Mouse (Mus musculus) megakaryocyte, embryonic 14.5 days (primary cell): ENCODE data around the gene Sppl2c.

Experiments
- FLI1 ChIP-seq: IDR thresholded peaks from 2 replicates; pipeline ENCODE4 v1.6.1; 2012; ENCODE audit warnings: low read length, inconsistent platforms, mixed read lengths
- GATA1 ChIP-seq: IDR thresholded peaks from 3 replicates; pipeline ENCODE4 v1.6.1; 2012; ENCODE audit warnings: mixed read lengths, low read length, inconsistent platforms, borderline replicate concordance

DNA sequence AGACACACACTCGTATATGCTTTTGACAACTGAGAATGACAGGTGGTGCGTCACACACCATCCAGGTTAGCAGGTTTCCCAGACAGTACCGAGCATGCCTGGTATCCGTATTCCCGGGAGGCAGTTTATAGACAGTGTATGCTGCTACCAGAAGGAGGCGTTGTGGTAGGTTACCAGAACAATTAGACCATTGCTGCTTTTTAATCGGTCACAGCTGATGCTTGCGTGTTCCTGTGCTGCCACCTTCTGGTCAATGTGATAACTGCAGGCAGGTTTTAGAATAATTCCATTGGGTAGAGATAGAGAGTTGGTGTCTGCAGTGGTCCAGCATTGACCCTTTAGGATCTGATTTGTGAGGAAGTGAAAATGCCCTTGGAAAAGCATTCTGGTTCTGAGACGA, 9.7 kb downstream of the Sppl2c start:
- TF ChIP-seq GATA1 (no peak), FLI1 (no peak)
